Comparison of ENCODE assay signal across 27 mouse cellular contexts in genomic region chr6:134625431-134625830, GRCm38 (mm10). TPM values are rescaled to one million over a fixed set of nuclear protein-coding genes. Genes with fewer than 3 reads are reported as not detected.
DNase-seq lines count a peak whose midpoint lies in the region; ATAC-seq and TF ChIP-seq lines count a peak whose summit lies in the region.
"Had no signal": no experiment of that assay in that cellular context is flagged by ENCODE, and none has a peak within 500 bp of the region (broad histone marks: within the 10 kb centered on the region; RNA-seq: fewer than 3 reads in every experiment).

No protein-coding gene starts in this region.

- ATAC-seq in limb, embryonic 12.5 days (ENCODE audit: insufficient number of reproducible peaks, insufficient read depth, low FRiP score, low TSS enrichment, low read depth), result no peak
- ATAC-seq: activated CD4-positive, CD25-positive, alpha-beta regulatory T cell, adult 4 months; forebrain, embryonic 14.5 days; forebrain, embryonic 16.5 days; Patski had no signal

- 0 out of 2 replicates have a peak overlapping the region, but pooled peaks have one; percentile 6 for H3K4me2 ChIP-seq in limb, embryonic 12.5 days
- H3K4me2 ChIP-seq: embryonic facial prominence, embryonic 13.5 days; embryonic facial prominence, embryonic 15.5 days; forebrain, embryonic 12.5 days had no signal

- H3K36me3 ChIP-seq in limb, embryonic 12.5 days, result no peaks in the 10 kb centered on the region
- no peaks in the 10 kb centered on the region for H3K36me3 ChIP-seq in limb, embryonic 10.5 days
- no peaks in the 10 kb centered on the region for H3K36me3 ChIP-seq in ES-Bruce4 (ENCODE audit: control insufficient read depth, insufficient read depth, low read length, poor library complexity, severe bottlenecking)
- no peaks in the 10 kb centered on the region for H3K36me3 ChIP-seq in ES-E14 (ENCODE audit: control insufficient read depth, insufficient read depth, low read length, poor library complexity, severe bottlenecking)
- H3K36me3 ChIP-seq: embryonic facial prominence, embryonic 13.5 days; embryonic facial prominence, embryonic 15.5 days; forebrain, embryonic 10.5 days; forebrain, embryonic 12.5 days had no signal

- TF ChIP-seq EP300 in ES-Bruce4 (IDR thresholded peaks at IDR 0.05; ENCODE audit: insufficient read depth, low read depth, low read length), result no peak

- no peak overlapping the region for H3K9ac ChIP-seq in limb, embryonic 12.5 days (replicated peaks)
- no peak overlapping the region for H3K9ac ChIP-seq in ES-Bruce4 (ENCODE audit: low read depth, poor library complexity, severe bottlenecking)
- H3K9ac ChIP-seq in ES-E14 (ENCODE audit: insufficient read depth, low read depth, low read length, poor library complexity, severe bottlenecking), result peak overlapping the region; percentile 2; the same call in 1 of the 2 replicates
- H3K9ac ChIP-seq: embryonic facial prominence, embryonic 13.5 days; embryonic facial prominence, embryonic 15.5 days; forebrain, embryonic 12.5 days had no signal

- in situ Hi-C loops in ES-E14 (cut with MboI; ENCODE audit: low sequenced_read_pairs in 2 of 2, unreplicated experiment in 2 of 2), result no loop called here

- WGBS in limb, embryonic 12.5 days, result 55% methylated on average over 12 of the region's 12 CpGs
- WGBS in limb, embryonic 10.5 days, result 58% methylated on average over 12 of the region's 12 CpGs

- H3K9me3 ChIP-seq in limb, embryonic 12.5 days, result no peaks in the 10 kb centered on the region
- no peaks in the 10 kb centered on the region for H3K9me3 ChIP-seq in limb, embryonic 10.5 days (replicated peaks)
- H3K9me3 ChIP-seq in ES-Bruce4 (replicated peaks; ENCODE audit: control insufficient read depth, insufficient read depth, low read length, poor library complexity, severe bottlenecking) (no peaks in the 10 kb centered on the region), ES-E14 (ENCODE audit: control insufficient read depth, insufficient read depth, low read depth, low read length) (no peaks in the 10 kb centered on the region)
- H3K9me3 ChIP-seq: embryonic facial prominence, embryonic 13.5 days; embryonic facial prominence, embryonic 15.5 days; forebrain, embryonic 10.5 days; forebrain, embryonic 12.5 days had no signal

- no peak for TF ChIP-seq POLR2A in ES-Bruce4 (IDR thresholded peaks at IDR 0.05; ENCODE audit: insufficient read depth, low read length)

- H3K4me3 ChIP-seq in limb, embryonic 12.5 days (replicated peaks), result no peak overlapping the region
- H3K4me3 ChIP-seq in limb, embryonic 10.5 days, result no peak overlapping the region
- no peak overlapping the region for H3K4me3 ChIP-seq in ES-Bruce4 (ENCODE audit: low read depth, low read length)
- peak overlapping the region in 1 of 2 experiments; percentile 12; a peak in 1 of 4 replicates for H3K4me3 ChIP-seq in ES-E14 (ENCODE audit: insufficient read depth in 1 of 2, low read depth in 1 of 2, low read length in 2 of 2, poor library complexity in 1 of 2, severe bottlenecking in 1 of 2)
- H3K4me3 ChIP-seq: embryonic facial prominence, embryonic 13.5 days; embryonic facial prominence, embryonic 15.5 days; erythroblast, embryonic 14.5 days; forebrain, embryonic 10.5 days; forebrain, embryonic 12.5 days had no signal

- intact Hi-C loops in heart, postnatal 10 days (cut with DNase I), result loop anchor here (10.0 kb wide), 1 partner anchor 661 kb away; no protein-coding TSS in a partner anchor

- DNase-seq in limb, embryonic 10.5 days (ENCODE audit: low spot score), result no peak
- DNase-seq in ES-E14 (ENCODE audit: low read depth, low spot score), result no peak
- DNase-seq in ZHBTc4 (ENCODE audit: low read depth, low spot score), result peak; percentile 71
- no peak for DNase-seq in spleen, adult 18-20 months
- no peak for DNase-seq in thymus, adult 18-20 months
- no peak for DNase-seq in heart, postnatal 10 days
- DNase-seq: adrenal gland, adult 8-10 months; adrenal gland, postnatal 14 days; adrenal gland, postnatal 36 days; cerebellum, adult 11-12 months; cerebellum, adult 2 months; cerebellum, adult 9-10 months; cerebellum, postnatal 10 days; cerebellum, postnatal 25 days had no signal

- no peak overlapping the region for H3K27ac ChIP-seq in limb, embryonic 12.5 days
- H3K27ac ChIP-seq in limb, embryonic 10.5 days, result no peak overlapping the region
- H3K27ac ChIP-seq in ES-Bruce4 (ENCODE audit: insufficient read depth, low read length) (no peak overlapping the region), ES-E14 (ENCODE audit: insufficient read depth, low read depth, low read length, poor library complexity, severe bottlenecking) (no peak overlapping the region)
- H3K27ac ChIP-seq: embryonic facial prominence, embryonic 13.5 days; embryonic facial prominence, embryonic 15.5 days; forebrain, embryonic 10.5 days; forebrain, embryonic 12.5 days had no signal

- peak; percentile 19 for TF ChIP-seq CTCF in ES-Bruce4 (IDR thresholded peaks at IDR 0.05; ENCODE audit: low read depth, low read length)

- peaks cover 2% of the 10 kb centered on the region; the same call in 1 of the 2 replicates for H3K4me1 ChIP-seq in limb, embryonic 12.5 days (replicated peaks)
- peaks cover 5% of the 10 kb centered on the region; the same call in 1 of the 2 replicates for H3K4me1 ChIP-seq in limb, embryonic 10.5 days
- H3K4me1 ChIP-seq in ES-Bruce4 (ENCODE audit: control insufficient read depth, insufficient read depth, low read length) (no peaks in the 10 kb centered on the region), ES-E14 (ENCODE audit: control insufficient read depth in 2 of 2, insufficient read depth in 2 of 2, low read length in 2 of 2, poor library complexity in 1 of 2) (peaks cover 2 to 4% of the 10 kb centered on the region in 2 experiments; a peak in 1 of 4 replicates)
- H3K4me1 ChIP-seq: embryonic facial prominence, embryonic 13.5 days; embryonic facial prominence, embryonic 15.5 days; forebrain, embryonic 10.5 days; forebrain, embryonic 12.5 days had no signal

- H3K27me3 ChIP-seq in limb, embryonic 12.5 days, result peaks cover 2% of the 10 kb centered on the region; the same call in 1 of the 2 replicates
- peaks cover 3% of the 10 kb centered on the region; the same call in 1 of the 2 replicates for H3K27me3 ChIP-seq in limb, embryonic 10.5 days (ENCODE audit: low read depth, poor library complexity, severe bottlenecking)
- H3K27me3 ChIP-seq in ES-Bruce4 (ENCODE audit: control insufficient read depth, insufficient read depth, low read length, poor library complexity, severe bottlenecking), result no peaks in the 10 kb centered on the region
- H3K27me3 ChIP-seq: embryonic facial prominence, embryonic 13.5 days; embryonic facial prominence, embryonic 15.5 days; Patski had no signal

TF ChIP-seq in ES-E14, 5 proteins besides CTCF, POLR2A, EP300 and RAD21:
- TF ChIP-seq CHD2 (IDR thresholded peaks at IDR 0.05; ENCODE audit: low read depth, low read length), result no peak
- no peak for TF ChIP-seq HCFC1 (IDR thresholded peaks at IDR 0.05; ENCODE audit: borderline replicate concordance, insufficient read depth, low read length)
- no peak for TF ChIP-seq ZNF384 (IDR thresholded peaks at IDR 0.05; ENCODE audit: low read depth, low read length)
- no peak for TF ChIP-seq MAFK (IDR thresholded peaks at IDR 0.05; ENCODE audit: insufficient read depth, low read depth, low read length)
- no peak for TF ChIP-seq ZC3H11A (IDR thresholded peaks at IDR 0.05; ENCODE audit: borderline replicate concordance, low read depth, low read length)

RNA-seq across cellular contexts. Expression of gene Mansc1, which starts 6.9 kb away (rescaled TPM):
- 0.69 and 1.1 TPM in 2 replicates for polyA plus RNA-seq in limb, embryonic 12.5 days (2016; fragmentation: Nextera tagmentation; extraction: Ambion mirVana)
- 0.33 and 0.51 TPM in 2 replicates for polyA plus RNA-seq in limb, embryonic 10.5 days (2016; fragmentation: Nextera tagmentation; extraction: Ambion mirVana)
- 2.7 and 3.3 TPM in 2 replicates for polyA plus RNA-seq in ES-Bruce4 (2011; ENCODE audit: insufficient read depth, insufficient read length, low read depth, missing spikeins)
- total RNA-seq in ES-E14 (2012; rRNA removed), result 0.58 and 1.3 TPM in 2 replicates
- total RNA-seq in heart, postnatal 10 days (2021), result 1 to 10 TPM; 7.0 to 9.8 TPM
- total RNA-seq: MEL had no signal
- polyA plus RNA-seq: C2C12; erythroblast, embryonic 14.5 days; Patski had no signal

RNA-seq across cellular contexts. Expression of gene Borcs5, which starts 13.9 kb away (rescaled TPM):
- 19.5 and 22.4 TPM in 2 replicates for polyA plus RNA-seq in limb, embryonic 12.5 days (2016; fragmentation: Nextera tagmentation; extraction: Ambion mirVana)
- 14.8 and 18.0 TPM in 2 replicates for polyA plus RNA-seq in limb, embryonic 10.5 days (2016; fragmentation: Nextera tagmentation; extraction: Ambion mirVana)
- polyA plus RNA-seq in ES-Bruce4 (2011; ENCODE audit: insufficient read depth, insufficient read length, low read depth, missing spikeins), result 4.8 and 5.7 TPM in 2 replicates
- 8.7 and 10.1 TPM in 2 replicates for total RNA-seq in ES-E14 (2012; rRNA removed)
- 10 to 100 TPM; 10.8 to 11.3 TPM for total RNA-seq in heart, postnatal 10 days (2021)

RNA-seq across cellular contexts. Expression of gene Lrp6, which starts 58.7 kb away (rescaled TPM):
- 40.8 and 41.7 TPM in 2 replicates for polyA plus RNA-seq in limb, embryonic 12.5 days (2016; fragmentation: Nextera tagmentation; extraction: Ambion mirVana)
- polyA plus RNA-seq in limb, embryonic 10.5 days (2016; fragmentation: Nextera tagmentation; extraction: Ambion mirVana), result 25.3 and 33.4 TPM in 2 replicates
- 46.3 and 53.8 TPM in 2 replicates for polyA plus RNA-seq in ES-Bruce4 (2011; ENCODE audit: insufficient read depth, insufficient read length, low read depth, missing spikeins)
- total RNA-seq in ES-E14 (2012; rRNA removed), result 46.8 and 72.9 TPM in 2 replicates
- 10 to 100 TPM; 53.4 to 57.0 TPM for total RNA-seq in heart, postnatal 10 days (2021)
